Mouse (Mus musculus) adrenal gland, postnatal 10 days (tissue): ENCODE data around the gene Gm10670. TPM values are rescaled to one million over a fixed set of nuclear protein-coding genes. Genes with fewer than 3 reads are reported as not detected.
"Not testable (repeated sequence)": the region's sequence is repeated elsewhere in the genome, so short reads cannot be mapped to it uniquely, and the experiment has no call there.

Source experiments
- DNase-seq: peaks from one replicate; pipeline ENCODE4 v3.0.0; 2021; ENCODE audit warnings: mixed read lengths
- long read RNA-seq, 2 experiments: library from polyadenylated mRNA; stranded (forward); transcript quantifications; one replicate each; pipeline ENCODE4 v2.0.0; 2021
- total RNA-seq, 2 experiments: library from RNA; stranded (reverse); gene quantifications; 2 replicates each; pipeline ENCODE4 v1.2.3; 2021

The Gm10670 gene
- total RNA-seq: not detected
- long read RNA-seq, experiment 1: 0 reads
- long read RNA-seq, experiment 2: 0 reads

- not testable (repeated sequence) for DNase-seq
Measured at GRCm38 (mm10) chr7:20474825-20475224, at the start of gene Gm10670. Gene Gm10670, minus strand, starts transcription at chr7:20474925.

DNA sequence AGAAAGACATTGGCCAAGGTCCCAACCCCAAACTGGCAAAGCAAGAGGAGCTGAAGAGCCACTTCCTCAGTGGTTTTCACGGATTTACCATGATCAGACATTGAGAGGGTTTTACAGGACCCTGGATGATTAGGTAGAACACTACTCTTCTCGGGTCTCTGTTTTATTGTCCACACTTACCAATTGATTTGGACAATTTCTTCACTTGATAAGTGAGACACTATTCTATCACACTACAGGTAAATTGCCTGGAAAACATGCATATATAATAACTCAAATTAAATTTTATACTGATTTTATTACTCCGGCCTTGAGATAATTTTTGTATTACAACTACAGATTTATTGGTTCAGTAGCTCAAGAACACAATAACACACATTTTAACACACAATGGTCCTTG is 35.7 kb upstream of the Gm10670 start, which contains the start of gene Vmn1r103:
Gene Vmn1r103, minus strand, starts transcription at position 101 of the 400 bp plus-strand sequence.
- not testable (repeated sequence) for DNase-seq

DNA sequence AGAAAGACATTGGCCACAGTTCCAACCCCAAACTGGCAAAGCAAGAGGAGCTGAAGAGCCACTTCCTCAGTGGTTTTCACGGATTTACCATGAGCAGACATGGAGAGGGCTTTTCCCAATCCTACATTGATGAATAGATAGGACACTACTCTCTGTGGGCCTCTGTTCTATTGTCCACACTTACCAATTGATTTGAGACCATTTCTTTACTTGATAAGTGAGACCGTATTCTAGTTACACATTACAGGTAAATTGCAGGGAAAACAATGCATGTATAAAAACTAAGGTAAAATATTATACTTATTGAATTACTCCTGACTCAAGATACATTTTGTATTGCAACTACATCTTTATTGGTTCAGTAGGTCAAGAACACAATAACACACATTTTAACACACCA is 32.2 kb downstream of the Gm10670 start, which contains the start of gene Vmn1r101:
Gene Vmn1r101, minus strand, starts transcription at position 101 of the 400 bp plus-strand sequence.
- not testable (repeated sequence) for DNase-seq

Other genes starting within 250 kb of the Gm10670 start
- not detected for gene Gm4498, start 241.1 kb downstream of the Gm10670 start, total RNA-seq
- not detected for gene Gm5890, start 212.1 kb downstream of the Gm10670 start, total RNA-seq
- gene Gm4133, start 140.9 kb downstream of the Gm10670 start, total RNA-seq: not detected
- not detected for gene Gm5728, start 99.5 kb downstream of the Gm10670 start, total RNA-seq
- gene Vmn1r100, start 57.0 kb downstream of the Gm10670 start, total RNA-seq: not detected
- not detected for gene Vmn1r101, start 32.3 kb downstream of the Gm10670 start, total RNA-seq
- not detected for gene Vmn1r103, start 35.6 kb upstream of the Gm10670 start, total RNA-seq
- not detected for gene Vmn1r104, start 58.9 kb upstream of the Gm10670 start, total RNA-seq
- gene Gm5726, start 70.8 kb upstream of the Gm10670 start, total RNA-seq: not detected
- gene Gm4141, start 101.3 kb upstream of the Gm10670 start, total RNA-seq: not detected
- not detected for gene Gm4513, start 124.1 kb upstream of the Gm10670 start, total RNA-seq
- not detected for gene Vmn1r107, start 194.0 kb upstream of the Gm10670 start, total RNA-seq
- not detected for gene Vmn1r111, start 228.3 kb upstream of the Gm10670 start, total RNA-seq